10 mouse cellular contexts compared by ENCODE assay signal in genomic region chr4:144972948-144973720, GRCm38 (mm10).
DNase-seq lines count a peak whose midpoint lies in the region; ATAC-seq and TF ChIP-seq lines count a peak whose summit lies in the region.
"Had no signal": no experiment of that assay in that cellular context is flagged by ENCODE, and none has a peak within 500 bp of the region (broad histone marks: within the 10 kb centered on the region; RNA-seq: fewer than 3 reads in every experiment).

No protein-coding gene starts in this region.

- no peak overlapping the region for H3K27ac ChIP-seq in kidney, embryonic 14.5 days (ENCODE audit: low read depth, low read length)
- no peak overlapping the region for H3K27ac ChIP-seq in forebrain, embryonic 15.5 days (replicated peaks)
- H3K27ac ChIP-seq: neural tube, embryonic 12.5 days had no signal

- H3K27me3 ChIP-seq in kidney, embryonic 14.5 days (ENCODE audit: control insufficient read depth, insufficient read depth, low read length) = no peaks in the 10 kb centered on the region
- H3K27me3 ChIP-seq in forebrain, embryonic 15.5 days = no peaks in the 10 kb centered on the region
- H3K27me3 ChIP-seq: neural tube, embryonic 12.5 days had no signal

- WGBS in kidney, embryonic 14.5 days = 91% methylated on average over 6 of the region's 6 CpGs
- 70% methylated on average over 6 of the region's 6 CpGs for WGBS in lung, adult 2 months
- WGBS in forebrain, embryonic 15.5 days = 74% methylated on average over 6 of the region's 6 CpGs

- TF ChIP-seq POLR2A in lung, adult 2 months (IDR thresholded peaks at IDR 0.05; ENCODE audit: borderline replicate concordance, extremely low read depth, low read depth, low read length) = no peak

- no peak overlapping the region for H3K4me3 ChIP-seq in kidney, embryonic 14.5 days (ENCODE audit: low read length)
- no peak overlapping the region for H3K4me3 ChIP-seq in lung, adult 2 months (replicated peaks; ENCODE audit: extremely low read depth, low read depth, low read length)
- no peak overlapping the region for H3K4me3 ChIP-seq in forebrain, embryonic 15.5 days
- H3K4me3 ChIP-seq: neural tube, embryonic 12.5 days had no signal

- H3K4me2 ChIP-seq in kidney, embryonic 14.5 days (replicated peaks; ENCODE audit: low read depth, low read length) = no peak overlapping the region
- H3K4me2 ChIP-seq in forebrain, embryonic 15.5 days (replicated peaks) = no peak overlapping the region
- H3K4me2 ChIP-seq: lung, embryonic 14.5 days; neural tube, embryonic 12.5 days had no signal

- no peak overlapping the region for H3K9ac ChIP-seq in kidney, embryonic 14.5 days (ENCODE audit: low read depth, low read length)
- H3K9ac ChIP-seq in forebrain, embryonic 15.5 days (replicated peaks) = no peak overlapping the region
- H3K9ac ChIP-seq: lung, embryonic 14.5 days; neural tube, embryonic 12.5 days had no signal

- DNase-seq in kidney, adult 18-20 months = peak; percentile 75
- DNase-seq in Muller cell, postnatal 12 days (ENCODE audit: inconsistent ontology term) = peak; percentile 76
- DNase-seq in cerebellum, adult 11-12 months = peak; percentile 80
- peak; percentile 66 for DNase-seq in kidney, postnatal 10 days
- no peak for DNase-seq in urinary bladder, postnatal 10 days (ENCODE audit: low spot score)
- DNase-seq in lung, adult 2 months = no peak
- DNase-seq: lung, embryonic 14.5 days had no signal

- H3K36me3 ChIP-seq in kidney, embryonic 14.5 days (ENCODE audit: control insufficient read depth, insufficient read depth, low read length) = no peaks in the 10 kb centered on the region; the same call in 1 of the 2 replicates
- no peaks in the 10 kb centered on the region; the same call in 1 of the 2 replicates for H3K36me3 ChIP-seq in forebrain, embryonic 15.5 days

- no peak for ATAC-seq in kidney, embryonic 14.5 days (ENCODE audit: low FRiP score, low TSS enrichment)
- ATAC-seq in forebrain, embryonic 15.5 days (replicated peaks) = no peak

- H3K4me1 ChIP-seq in kidney, embryonic 14.5 days (ENCODE audit: control insufficient read depth, insufficient read depth, low read length) = peaks cover 10% of the 10 kb centered on the region; the same call in 1 of the 2 replicates
- peaks cover 10% of the 10 kb centered on the region for H3K4me1 ChIP-seq in lung, adult 2 months (ENCODE audit: control insufficient read depth, insufficient read depth, low read length)
- no peaks in the 10 kb centered on the region for H3K4me1 ChIP-seq in forebrain, embryonic 15.5 days

- H3K9me3 ChIP-seq in kidney, embryonic 14.5 days (ENCODE audit: control insufficient read depth, low read length) = no peaks in the 10 kb centered on the region
- no peaks in the 10 kb centered on the region for H3K9me3 ChIP-seq in forebrain, embryonic 15.5 days
- H3K9me3 ChIP-seq: neural tube, embryonic 12.5 days had no signal

- no peak for TF ChIP-seq CTCF in lung, adult 2 months (IDR thresholded peaks at IDR 0.05; ENCODE audit: insufficient read depth, low read length)

Comparison
In these comparisons a context has a peak if more than half of its experiments do, and no peak if none do; other contexts are left out.
1. DNase-seq: peak in kidney, adult 18-20 months (single experiment), Muller cell, postnatal 12 days (single experiment), cerebellum, adult 11-12 months (single experiment) and kidney, postnatal 10 days (single experiment); none in urinary bladder, postnatal 10 days (single experiment) and lung, adult 2 months (single experiment).